Mouse (Mus musculus) adrenal gland, postnatal 36 days (tissue): Measurements from ENCODE around the gene Cul7. TPM values are rescaled to one million over a fixed set of nuclear protein-coding genes. Genes with fewer than 3 reads are reported as not detected.

Source experiments
- DNase-seq, 2 experiments: peaks; one replicate each; pipeline ENCODE4 v3.0.0; 2021; ENCODE audit warnings: mixed read lengths in 1 of 2
- total RNA-seq, 2 experiments: library from RNA; stranded (reverse); gene quantifications; 2 replicates each; pipeline ENCODE4 v1.2.3; 2021

The Cul7 gene
- total RNA-seq, 2 experiments from 2014 or later, result 36.3 to 42.2 TPM

DNA sequence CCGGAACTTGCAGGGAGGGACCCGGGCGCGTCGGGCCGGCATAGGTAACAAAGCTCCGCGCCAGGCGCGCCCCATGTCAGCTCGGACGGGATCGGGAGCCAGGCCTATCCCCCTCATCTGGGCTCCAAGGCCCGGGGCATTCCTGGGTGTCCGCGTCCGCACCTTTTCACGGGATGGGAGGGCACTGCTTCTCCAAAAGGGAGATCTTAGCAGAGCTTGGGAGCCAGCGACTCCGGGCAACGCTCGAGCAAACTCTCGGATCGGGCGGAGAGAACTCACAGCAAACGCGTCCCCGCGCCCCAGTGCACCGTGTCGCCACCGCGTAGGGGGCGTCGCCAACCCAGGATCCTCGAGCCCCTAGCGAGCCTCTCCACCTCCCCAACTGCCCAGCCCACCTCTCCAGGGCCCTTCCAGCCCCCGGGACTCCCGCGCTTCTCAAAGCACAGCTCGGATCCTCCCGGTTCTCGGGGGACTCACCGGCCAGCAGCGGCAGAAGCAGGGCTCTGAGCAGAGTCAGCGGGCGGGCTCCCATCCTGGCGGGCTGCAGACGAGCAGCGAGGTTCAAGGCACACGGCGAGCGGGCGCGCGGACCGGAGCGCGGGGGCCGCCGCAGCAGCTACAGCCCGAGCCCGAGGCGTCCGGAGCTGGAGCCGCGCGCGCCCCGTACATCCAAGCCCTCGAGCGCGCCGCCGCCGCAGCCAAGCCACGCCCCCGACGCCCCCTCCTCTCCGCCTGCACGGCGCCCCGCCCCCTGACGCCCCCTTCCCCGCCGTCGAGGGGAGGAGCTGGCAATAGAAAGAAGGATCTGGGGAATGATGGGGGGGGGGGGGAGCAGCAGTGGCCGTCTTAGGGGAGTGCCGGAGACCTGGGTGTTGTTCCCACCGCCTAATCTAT lies 21.1 kb upstream of the Cul7 start, which contains the start of gene Ptk7:
Gene Ptk7 (minus strand): TSS at position 714 of the 894 bp plus-strand sequence.
- peak; percentile 65 to 81 for DNase-seq

DNA sequence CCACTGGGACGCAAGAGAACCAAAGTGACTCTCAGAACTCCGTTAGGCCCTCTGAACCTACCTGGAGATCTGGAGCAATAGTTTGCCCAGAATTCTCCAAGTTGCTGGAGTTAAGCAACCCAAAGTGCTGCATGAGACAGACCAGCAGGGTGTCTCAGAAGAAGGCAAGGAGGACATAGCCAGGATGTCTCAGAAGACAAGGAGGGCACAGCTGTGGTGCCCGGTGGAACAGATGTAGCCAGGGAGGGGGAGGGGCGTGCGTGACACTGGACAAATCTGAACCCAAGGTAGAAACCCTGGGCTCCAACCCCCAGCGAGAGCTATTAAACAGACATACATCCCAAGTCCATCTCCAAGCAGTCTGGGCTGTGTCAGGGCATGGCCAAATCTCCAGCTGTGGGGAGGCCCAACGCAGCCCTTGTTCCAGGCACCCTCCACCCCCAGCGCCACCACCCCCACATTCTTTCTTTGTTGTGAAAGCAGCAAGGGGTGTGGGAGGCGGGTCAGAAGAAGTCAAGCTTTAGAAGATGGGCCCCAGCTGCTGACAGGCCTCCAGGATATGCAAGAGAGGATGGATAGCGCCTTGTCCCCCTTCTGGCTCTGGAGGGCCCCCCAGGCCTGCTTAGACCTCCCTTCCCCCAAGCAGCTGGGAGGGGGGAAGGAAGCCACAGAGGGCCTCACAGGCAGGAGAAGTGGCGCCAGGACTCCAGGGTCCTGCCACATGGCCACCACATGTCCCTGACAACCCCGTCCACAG lies 20.3 kb upstream of the Cul7 start:
- DNase-seq, result peak in 1 of 2 experiments; percentile 31

DNA sequence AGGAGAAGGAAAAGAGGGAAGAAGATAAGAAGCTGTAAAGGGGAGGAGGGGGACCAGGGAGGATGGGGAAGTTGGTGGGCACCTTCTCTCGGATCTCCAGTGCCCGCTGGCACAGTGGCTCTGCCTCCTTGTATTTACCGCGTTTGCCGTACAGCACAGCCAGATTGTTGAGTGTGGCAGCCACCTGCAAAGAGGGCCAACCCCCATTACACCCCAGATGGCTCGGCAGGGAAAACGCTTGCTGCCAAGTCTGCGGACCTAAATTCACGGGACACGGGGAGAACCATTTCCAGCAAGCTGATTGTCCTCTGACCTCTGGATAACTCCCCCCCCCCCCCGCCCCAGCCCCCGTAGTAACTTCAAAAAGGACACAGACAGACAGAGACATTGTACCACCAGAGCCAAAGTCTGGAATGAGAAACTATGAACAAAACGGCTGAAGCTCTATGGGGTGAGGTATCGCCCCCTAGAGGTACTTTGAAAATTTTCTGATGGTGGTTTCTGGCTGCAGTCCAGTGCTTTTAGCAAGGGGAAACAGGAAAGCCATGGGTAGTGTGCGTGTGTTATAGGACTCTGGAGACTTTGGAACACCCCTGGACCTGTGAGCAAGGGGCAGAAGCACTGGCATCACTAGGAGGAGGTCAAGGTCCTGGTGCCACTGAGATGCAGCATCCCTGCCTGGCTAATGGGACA lies 13.2 kb upstream of the Cul7 start:
- DNase-seq, result peak; percentile 36 to 66

DNA sequence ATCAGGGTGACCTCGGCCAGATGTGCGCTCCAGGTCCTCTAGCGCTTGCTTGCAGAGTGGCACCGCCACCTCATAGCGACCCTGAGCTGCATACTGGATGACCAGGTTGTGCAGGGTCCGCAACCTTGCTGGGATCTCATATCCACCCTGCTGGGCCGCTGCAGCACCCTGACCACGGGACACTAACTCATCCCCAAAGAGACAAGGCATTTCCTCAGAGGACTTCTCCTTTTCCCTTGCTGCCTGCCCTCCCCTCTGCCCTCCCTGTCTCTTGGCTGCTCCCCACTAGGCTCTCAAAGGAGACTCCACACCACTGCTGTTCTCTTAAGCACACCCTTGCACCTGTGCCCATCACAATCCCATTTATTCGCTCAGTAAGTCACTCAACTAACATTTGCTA lies 10.2 kb upstream of the Cul7 start:
- no peak for DNase-seq

DNA sequence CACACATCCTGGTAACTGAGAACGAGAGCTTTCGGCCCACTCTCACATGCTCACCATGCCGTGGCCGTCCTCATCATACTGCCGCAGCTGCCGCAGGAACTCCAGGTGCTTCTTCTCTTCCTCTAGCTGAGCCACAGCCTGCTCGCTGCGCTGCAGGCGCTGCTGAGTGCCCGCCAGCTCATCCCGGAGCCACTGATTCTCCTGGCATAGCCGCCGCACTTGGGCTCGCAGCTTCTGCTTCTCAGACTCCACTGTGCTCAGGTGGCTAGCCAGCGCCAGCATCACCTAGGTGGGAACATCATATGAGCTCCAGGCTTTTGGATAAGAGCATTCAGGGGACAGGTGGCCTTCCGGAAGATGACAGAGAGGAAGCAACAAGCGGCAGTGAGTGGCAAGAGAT lies 8.1 kb upstream of the Cul7 start:
- DNase-seq, result no peak

DNA sequence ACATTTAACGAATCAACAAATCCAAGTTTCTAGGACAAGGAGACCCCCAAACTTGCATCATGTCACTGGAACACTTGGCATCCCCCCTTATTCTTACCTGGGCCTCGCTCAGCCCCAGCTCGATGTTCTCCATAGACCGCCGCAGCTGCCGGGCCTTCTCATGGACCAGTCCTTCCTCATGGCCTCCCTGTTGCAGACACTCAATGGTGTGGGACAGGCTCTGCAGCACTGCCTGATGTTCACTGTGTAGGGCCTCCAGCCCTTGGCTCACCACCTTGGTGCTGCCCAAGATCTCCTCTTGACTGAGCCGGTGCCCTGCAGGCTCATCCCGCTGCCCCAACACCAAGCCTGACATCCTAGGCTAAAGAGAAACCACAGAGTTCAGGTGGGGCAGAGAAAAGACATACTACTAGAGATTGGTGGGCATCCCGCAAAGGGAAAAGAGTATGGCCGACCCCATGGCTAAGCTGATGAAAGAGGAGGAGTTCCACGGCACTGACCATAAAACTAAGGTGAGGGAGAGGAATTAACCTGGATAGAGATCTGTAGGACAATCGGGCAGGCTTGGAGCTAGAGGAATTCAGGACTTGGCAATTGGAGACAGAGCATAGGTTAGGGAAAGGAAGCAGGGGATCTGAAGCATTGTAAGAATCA lies 5.9 kb upstream of the Cul7 start:
- DNase-seq, result no peak

DNA sequence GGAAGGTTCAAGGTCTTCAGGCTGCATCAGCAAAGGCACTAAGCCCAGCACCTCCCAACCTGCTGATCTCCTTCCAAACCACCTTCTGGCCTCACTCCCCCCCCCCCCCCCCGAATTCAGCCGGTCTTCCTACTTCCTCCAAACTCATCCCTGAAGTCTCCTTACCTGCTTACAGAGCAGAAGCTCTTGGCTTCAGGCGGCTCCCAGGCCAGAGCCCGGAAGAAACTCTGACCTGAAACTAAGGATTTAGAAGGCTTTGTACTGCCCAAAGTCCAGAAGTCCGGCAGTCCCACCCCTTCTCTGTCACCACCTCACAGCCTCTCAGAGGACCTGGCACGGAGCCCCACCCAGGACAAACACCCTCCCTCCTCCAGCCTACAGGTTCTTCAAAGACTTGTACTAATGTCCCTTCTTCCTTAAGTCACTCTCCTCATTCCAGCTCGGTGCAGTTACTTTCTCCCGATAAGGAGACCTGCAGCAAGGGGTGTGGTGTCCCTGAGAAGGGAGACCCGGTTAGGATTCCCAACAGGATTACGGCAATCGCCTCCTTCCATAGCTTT lies 5.1 kb upstream of the Cul7 start:
- peak; percentile 77 to 85 for DNase-seq

DNA sequence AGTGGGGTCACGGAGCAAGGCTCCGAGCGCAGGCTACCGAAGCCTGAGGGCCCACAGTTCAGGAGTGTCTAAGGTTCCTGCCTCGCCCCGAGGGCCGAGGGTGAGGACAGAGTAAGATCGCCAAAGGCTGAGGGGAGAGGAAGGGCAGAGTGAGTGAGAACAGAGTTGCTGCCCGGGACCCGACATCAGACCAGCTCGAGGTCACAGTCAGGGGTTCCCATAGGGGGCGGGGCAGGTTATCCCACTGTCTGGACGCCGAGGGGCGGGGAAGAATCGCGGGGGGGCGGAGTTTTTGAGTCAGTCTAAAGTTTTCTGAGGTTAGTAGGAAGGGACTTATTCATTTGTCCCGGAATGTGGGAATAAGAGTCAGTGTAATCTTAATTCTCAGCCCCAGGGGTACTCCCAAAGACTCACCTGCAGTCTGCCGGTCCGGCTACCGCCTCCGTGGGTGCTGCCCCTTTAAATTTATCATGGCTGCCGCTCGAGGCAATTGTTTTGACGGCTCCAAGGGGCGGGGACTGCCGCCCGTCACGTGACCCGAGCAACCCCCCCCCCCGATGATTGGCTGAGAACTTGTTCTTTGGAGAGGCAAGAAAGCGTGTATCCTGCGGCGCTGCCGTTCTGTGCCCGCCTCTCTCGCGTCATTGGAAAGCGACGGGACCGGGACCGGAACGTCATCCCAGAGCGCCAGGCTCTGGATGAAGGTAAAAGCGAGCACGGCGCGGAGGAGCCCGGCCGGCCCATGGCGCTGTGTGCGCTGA lies 4.4 kb upstream of the Cul7 start, which contains the start of the genes Klc4 and Mrpl2:
Gene Klc4 (minus strand): TSS at position 462 of the 761 bp plus-strand sequence.
Gene Mrpl2 (plus strand): TSS at position 669 of the 761 bp plus-strand sequence.
- DNase-seq, result peak; percentile 95 to 98

DNA sequence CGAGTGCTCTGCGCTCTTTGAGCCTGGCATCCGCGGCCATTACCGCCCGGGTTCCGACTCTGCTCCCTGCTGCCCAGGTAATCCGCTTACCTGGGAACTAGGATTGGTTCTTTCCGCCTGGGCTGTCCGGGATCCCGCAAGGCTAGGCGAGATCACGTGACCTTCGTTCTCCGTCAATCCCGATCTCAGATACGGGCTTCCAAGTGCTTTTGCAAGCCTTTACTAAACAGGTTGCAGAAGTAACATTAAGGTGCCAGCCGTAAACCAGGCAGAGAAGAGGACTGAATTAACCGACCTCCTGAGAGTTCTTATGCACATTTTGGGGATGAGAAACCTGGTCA lies 3.8 kb upstream of the Cul7 start:
- DNase-seq, result no peak

DNA sequence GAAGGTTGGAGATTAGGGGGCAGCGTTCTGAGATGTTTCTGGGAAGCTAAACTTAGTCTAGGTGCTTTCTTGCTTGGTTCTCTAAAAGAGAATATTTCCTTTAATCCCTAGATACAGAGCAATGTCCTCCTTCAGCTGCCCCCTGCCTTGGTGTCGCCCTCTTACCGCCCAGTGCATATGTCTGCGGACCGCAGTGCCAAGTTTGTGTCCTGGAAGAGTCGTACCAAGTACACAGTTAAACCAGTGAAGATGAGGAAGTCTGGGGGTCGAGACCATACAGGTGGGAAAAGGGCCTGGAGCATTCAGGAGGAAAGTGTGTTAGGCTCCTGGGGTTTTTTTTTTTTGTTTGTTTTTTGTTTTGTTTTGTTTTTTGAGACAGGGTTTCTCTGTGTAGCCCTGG lies 2.9 kb upstream of the Cul7 start:
- no peak for DNase-seq

DNA sequence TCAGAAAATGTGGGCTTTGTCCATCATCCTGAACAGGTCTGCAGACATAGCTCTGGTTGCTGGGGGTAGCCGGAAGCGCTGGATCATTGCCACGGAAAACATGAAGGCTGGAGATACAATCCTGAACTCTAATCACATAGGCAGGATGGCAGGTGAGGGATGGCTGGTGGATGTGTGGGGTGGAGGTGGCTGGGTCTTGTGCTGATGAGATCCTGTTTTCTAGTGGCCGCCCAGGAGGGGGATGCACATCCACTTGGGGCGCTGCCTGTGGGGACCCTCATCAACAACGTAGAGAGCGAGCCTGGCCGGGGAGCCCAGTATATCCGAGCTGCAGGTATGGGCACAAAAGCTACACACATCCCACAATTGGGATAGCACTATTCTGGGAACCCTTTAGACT lies 1.7 kb upstream of the Cul7 start:
- no peak for DNase-seq

DNA sequence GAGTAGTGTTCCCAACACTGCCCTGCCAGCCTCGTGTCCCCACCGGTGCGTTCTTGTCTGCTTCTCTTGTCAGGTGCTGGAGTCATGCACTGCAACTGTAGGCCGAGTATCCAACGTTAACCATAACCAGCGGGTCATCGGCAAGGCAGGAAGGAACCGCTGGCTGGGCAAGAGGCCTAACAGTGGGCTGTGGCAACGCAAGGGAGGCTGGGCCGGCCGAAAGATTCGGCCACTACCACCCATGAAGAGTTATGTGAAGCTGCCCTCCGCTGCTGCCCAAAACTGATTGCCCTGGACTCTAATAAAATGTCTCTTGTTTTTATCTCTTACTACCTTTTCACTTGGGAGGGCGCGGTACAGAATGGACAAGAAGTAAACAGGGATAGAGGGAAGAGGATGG lies 326 bp upstream of the Cul7 start:
- peak in 1 of 2 experiments; percentile 40 for DNase-seq

DNA sequence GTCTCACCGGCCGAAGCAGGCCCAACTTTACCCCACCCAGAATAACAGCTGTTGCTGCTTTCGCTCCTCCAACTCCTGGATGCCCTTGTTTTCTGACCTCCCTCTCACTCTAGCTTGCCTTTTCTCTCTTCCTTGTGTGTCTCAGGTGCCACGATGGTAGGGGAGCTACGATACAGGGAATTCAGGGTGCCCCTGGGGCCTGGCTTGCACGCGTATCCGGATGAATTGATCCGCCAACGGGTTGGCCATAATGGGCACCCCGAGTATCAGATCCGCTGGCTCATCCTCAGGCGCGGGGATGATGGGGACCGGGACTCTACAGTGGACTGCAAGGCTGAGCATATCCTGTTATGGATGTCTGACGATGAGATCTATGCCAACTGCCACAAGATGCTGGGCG lies 1.2 kb downstream of the Cul7 start:
- no peak for DNase-seq

DNA sequence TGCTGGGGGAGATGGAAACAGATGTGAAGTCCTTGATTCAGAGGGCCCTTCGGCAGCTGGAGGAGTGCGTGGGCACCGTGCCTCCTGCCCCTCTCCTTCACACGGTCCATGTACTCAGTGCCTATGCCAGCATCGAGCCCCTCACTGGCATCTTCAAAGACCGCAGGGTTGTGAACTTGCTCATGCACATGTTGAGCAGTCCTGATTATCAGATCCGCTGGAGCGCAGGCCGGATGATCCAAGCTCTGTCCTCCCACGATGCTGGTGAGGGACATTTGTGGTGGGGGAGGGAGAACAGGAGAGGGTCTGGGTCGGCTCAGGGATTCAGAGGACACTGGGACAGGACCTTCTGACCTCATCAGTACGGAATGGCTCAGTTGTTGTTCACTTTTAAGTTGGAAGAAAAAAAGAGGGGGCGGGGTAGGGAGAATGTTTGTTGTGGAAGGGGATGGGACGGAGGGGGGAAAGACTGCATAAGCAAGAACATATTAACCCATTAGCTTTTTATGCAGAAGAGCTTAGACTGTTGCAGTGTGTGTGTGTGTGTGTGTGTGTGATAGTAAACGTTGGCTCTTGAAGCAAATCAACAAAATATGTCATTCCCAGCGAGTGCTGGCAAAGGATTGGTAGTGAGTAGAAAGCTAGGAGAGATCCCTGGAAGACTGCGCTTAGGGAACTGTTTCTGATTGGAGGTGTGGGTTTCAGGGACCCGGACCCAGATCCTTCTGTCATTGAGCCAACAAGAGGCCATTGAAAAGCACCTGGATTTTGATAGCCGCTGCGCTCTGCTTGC lies 1.8 kb downstream of the Cul7 start:
- DNase-seq, result no peak

DNA sequence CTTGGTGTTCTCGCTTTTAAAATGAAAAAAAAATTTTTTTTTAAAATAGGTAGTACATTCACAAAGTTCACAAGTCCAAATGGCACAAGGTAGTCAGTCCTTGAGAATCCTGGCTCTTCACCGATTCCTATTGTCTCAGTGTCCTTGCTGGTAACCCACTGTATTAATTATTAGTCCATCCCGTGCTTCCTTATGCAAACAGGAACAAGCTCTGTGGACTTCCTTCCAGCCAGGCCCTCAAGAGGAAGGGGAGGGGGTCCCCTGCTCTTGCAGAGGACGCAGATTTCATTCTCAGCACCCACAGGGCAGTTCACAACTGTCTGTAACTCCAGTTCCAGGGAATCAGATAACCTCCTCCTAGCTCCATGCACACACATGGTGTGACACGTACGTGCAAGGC lies 5.9 kb downstream of the Cul7 start:
- no peak for DNase-seq

DNA sequence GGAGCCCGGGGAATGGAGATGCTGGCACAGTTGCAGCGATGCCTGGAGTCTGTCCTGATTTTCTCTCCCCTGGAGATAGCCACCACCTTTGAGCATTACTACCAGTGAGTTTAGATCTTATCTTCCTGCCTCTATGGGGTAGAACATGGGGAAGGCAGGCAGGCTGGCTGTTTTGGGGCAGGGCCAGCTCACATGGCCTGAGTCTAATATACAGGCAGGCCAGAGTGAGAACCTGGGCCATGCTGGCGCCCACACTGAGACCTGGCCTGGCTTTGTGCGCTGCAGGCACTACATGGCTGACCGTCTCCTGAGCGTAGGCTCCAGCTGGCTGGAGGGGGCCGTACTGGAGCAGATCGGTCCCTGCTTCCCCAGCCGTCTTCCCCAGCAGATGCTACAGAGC lies 11.2 kb downstream of the Cul7 start:
- DNase-seq, result no peak

DNA sequence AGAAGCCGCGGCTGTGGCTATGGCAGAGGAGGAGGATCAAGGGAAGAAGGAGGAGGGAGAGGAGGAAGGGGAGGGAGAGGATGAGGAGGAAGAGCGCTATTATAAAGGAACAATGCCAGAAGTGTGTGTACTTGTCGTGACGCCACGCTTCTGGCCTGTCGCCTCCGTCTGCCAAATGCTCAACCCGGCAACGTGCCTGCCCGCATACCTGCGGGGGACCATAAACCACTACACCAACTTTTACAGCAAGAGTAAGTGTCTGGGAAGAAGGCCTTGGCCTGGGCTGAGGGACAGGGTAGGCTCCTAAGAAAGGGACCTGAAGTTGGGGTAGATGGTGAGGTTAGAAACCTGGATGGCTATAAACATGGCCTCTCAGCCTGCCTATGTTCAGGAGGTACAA lies 11.8 kb downstream of the Cul7 start:
- no peak for DNase-seq

DNA sequence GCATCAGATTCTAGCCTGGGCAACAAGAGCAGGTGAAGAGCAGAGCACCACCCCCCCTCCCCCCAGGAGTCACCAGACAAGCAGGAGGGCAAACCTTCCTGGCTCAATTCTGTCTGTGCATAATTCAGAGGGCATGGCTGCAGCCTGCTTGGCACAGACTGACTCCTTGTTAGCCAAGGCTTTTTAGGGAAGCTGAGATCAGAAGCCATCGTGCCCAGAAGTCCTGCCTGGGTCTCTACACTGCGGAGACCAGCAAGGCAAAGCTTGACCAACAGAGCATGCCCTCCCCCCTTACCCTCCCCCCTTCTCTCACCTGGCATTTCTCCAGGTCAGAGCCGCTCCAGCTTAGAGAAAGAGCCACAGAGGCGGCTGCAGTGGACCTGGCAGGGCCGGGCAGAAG lies 12.6 kb downstream of the Cul7 start:
- no peak for DNase-seq

DNA sequence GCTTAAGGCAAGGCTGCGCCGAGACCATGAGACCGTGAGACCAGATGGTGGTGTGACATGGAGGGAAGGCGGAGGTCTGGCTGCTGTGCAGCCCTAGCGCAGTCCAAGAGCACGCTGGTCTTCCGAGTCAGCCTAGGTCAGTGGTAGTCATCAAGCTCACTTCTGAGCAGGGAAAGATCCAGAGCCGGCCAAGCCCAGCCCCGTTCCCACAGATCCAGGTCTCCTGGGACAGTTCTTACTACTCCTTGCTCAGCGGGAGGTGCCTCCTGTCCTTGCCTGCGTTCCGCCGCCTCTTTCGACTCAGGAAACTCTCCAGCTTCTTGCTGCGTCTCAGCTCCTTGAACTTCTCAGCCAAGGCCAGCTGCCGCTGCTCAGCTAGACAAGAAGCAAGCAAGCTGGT lies 17.6 kb downstream of the Cul7 start:
- peak; percentile 44 to 53 for DNase-seq

DNA sequence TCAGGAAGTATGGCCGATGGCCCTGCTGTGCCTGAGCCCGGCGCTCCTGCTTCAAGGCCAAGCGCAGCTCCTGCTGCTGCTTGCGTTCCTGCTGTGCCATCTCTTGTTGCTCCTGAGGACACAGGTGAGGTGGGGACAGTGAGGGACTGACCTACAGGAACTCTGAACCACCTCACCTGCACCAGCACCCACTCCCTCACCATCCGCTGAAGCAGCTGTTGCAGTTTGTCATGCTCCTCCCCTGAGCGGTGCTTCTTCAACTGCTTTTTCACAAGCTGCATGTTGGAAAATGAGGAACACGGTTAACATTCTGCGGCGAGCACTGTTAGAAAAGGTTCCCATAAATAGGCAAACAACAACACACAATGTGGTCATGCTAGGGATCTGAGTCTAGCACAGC lies 19.8 kb downstream of the Cul7 start:
- DNase-seq, result no peak
